Mouse (Mus musculus): Measurements from ENCODE around the gene Nipal4.
"Not testable (repeated sequence)": the region's sequence is repeated elsewhere in the genome, so short reads cannot be mapped to it uniquely, and the experiment has no call there.

The Nipal4 gene

DNA sequence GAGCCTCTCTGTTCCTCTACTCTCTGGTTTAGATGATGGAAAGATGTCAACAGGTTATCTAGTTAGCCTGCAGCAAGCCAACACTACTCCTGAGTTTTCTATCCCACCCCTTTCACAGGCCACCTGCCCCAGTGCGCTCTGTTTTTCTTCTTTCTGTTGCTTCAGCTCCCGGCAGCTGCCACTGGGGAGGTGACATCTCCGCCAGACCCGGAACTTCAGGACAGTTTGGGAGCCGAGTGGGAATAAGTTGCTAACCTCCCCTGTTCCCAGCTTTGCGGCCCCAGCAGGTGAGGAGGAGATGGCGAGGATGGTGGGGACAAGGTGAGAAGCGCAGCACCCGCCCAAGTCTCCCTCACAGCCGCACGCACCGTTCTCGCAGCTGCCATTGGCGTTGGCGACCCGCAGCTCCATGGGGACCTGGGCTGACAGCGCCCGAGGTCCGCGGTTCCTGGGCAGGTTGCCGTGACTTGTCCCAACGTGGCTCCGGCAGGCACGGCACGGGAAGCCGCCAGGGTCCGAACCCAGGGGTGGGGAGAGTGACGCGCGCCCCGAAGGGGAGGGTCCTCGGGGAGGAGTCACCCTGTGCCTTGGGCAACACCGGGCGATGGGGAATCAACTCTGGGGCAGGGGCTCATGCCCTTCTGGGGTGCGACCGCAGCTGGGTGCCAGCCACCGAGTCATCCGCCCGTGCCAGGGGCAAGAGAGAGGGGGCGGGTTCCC is at the start of gene Nipal4:
Gene Nipal4, minus strand, starts transcription at position 643 of the 720 bp plus-strand sequence.
- peak; percentile 25 for DNase-seq (ENCODE audit: low spot score)

DNA sequence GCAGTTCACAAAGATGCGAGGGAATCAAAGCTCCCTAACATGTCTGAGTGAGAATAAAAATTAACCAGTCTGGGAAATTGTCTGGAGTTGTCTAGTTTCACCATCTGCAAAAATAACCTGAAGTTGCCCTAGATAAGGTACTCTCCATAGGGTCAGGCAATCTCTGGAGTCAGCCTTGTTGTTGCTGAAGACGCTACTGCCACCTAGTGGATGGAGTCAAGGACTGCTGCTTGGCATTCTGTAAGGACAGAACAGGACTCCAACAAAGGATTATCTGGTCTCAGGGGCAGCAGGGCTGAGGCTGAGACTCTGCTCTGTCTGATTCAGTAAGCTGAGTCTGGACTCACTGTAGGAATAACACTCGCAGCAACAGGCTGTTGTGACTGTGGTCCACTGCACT is 49.0 kb upstream of the Nipal4 start:
- peak; percentile 35 for DNase-seq (ENCODE audit: low spot score)

DNA sequence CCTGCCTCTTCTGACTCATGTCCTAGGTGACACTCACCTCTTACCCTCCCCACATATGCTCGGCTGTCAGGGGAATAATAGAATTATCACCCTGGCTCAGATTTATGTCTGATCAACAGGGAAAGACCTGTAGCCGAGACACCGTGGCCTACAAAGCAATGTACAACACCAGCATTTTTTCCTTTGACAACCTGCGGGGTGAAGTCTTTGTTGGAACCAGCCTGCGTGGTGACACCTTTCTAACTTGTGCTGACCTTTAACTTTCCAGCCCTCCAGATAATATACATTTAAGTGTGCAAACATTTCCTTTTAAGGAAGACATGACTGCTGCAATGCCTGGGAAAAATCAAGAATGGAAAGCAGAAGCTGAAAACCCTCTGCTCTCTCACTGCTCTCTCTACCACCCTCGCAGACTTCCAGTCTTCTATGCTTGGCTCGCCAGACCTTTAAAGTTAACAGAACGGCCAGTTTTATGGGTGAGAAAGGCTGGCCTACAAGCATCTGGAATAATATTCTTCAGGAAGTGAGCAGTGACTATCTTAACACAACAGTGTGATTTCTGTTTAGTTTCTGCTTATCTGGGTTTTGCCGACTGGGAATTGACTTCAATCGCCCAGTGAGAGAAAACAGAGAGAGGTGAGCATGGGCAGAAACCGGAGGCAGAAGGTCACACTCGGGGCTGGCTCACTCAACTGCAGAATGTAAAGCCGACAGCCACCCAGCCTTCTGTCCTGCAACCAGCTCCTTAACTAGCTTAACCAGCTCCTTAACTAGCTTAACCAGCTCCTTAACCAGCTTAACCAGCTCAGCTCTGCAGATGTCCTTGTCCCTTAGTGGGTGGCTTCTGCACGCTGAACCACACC is 48.3 kb upstream of the Nipal4 start:
- DNase-seq (ENCODE audit: low spot score) = no peak

DNA sequence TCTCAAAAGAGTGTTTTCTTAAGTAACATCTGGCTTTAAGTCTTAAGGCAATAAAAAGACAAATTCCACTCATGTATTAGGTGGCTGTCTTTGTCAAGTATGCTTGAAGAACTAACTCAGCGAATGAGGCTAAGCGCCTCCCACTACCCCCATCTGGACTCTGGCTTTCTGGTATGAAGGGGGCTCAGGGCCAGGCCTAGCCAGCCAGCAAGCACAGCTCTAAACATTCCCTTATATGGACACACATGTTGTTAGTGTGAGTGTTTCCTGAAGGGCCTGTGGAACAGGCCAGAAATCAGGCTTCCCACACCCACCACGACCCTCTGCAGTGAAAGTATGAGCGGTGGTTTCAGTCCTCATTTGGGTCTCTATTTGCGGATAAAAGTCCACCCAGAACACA is 47.5 kb upstream of the Nipal4 start:
- DNase-seq (ENCODE audit: low spot score) = peak; percentile 28

DNA sequence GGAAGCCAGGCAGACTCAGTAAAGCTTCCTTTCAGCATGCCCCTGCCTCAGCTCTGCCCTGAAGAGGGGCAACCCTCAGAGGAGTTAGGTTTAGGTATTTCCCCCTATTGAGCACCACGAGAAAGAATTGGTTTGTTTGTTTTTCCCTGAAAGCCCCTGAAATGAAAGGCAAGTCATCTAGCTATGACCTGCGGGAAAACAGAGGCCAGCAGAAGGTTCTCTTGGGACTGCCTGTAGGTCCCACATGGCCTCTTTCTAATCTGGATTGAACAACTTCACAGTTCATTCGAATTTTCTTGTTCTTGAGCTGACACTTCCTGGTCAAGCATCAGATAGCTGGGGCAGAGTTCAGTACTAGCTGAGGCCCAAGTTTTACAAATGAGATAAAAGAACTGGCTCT is 45.5 kb upstream of the Nipal4 start:
- DNase-seq (ENCODE audit: low spot score) = no peak

DNA sequence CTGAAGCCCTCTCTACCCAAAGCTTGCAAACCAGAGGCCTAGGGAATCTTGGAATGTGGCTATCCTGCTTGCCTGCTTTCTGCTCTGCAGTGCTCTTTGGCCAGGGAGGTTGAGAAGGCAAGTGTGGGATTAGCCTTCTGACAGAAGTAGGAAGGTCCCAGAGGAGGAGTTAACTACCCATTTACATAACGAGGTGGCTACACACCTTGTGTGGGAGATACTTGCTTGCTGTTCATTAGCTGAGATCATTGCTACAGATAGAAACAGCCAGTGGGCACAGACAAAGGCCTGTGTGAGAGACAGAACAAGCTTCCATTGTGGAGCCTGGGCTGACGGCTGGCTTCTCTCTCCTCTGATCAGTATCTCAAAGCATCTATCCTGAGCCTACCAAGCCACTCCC is 43.6 kb upstream of the Nipal4 start:
- DNase-seq (ENCODE audit: low spot score) = no peak

DNA sequence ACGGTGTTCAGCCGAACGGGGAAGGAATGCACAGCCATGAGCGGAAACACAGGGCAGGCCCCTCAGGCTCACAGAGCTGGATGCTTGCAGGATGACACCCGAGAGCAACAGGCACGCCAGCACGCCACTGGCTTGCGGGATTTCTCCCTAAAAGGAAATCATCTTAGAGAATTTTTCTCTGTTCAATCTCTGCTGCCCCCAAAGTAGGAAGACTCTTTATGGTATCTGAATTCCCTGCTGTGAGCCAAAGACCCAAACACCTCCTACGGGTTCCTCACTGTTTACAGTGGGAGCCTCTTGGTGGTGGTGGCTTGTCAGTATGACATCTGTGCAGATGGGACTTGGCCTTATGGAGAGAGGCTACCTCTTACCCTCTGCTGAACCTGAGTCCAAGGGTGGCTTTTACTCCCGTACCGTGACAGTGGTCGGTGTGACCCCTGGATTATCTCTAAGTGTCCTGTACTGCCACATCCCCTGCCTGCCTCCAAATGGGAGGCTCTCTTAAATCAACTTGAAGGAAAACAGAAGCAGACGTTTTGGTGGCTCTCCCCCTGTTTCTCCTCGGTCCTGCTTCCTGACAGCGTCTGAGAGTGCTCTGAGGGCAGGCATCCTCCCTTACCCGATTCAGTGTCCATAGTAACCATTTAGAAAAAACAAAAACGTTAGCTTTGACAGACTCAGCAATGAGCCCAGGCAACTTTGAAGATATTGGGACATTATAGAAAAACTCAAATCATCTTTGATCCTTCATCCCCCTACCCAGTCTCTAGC is 39.5 kb upstream of the Nipal4 start:
- no peak for DNase-seq (ENCODE audit: low spot score)

DNA sequence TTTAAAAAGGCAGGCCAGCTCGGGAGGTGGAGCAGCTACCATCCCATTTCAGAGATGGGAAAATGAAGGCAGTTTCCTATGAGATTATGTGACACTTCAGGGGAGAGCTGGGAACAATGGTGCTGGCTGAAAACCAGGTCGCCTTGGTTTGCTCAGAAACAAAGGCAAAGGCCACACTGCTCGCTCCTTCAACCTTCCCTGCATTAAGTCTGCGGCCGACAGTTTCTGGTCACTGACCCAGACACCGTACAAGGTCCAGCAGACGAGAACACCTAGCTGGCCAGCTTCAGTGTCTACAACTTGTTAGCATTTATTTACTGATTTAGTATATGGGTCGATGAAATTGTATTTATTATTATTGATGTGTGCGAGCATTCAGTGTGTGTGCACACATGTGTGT is 38.5 kb upstream of the Nipal4 start:
- no peak for DNase-seq (ENCODE audit: low spot score)

DNA sequence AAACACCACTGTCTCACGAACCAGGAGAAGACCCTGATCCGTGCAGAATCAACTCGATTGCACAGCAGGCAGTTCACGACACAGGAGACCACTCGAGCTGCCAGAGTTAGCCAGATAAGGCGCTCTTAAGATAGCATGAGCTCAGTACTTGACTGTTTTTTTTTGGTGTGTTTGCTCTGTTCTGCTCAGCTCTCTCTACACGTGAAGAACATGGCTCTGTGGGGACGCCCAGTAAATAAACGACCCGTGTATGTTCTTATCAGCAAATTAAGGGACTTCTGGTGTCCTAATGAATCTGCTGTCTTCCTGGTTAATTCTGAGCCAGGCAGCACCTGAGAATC is 36.2 kb upstream of the Nipal4 start:
- DNase-seq (ENCODE audit: low spot score) = no peak

DNA sequence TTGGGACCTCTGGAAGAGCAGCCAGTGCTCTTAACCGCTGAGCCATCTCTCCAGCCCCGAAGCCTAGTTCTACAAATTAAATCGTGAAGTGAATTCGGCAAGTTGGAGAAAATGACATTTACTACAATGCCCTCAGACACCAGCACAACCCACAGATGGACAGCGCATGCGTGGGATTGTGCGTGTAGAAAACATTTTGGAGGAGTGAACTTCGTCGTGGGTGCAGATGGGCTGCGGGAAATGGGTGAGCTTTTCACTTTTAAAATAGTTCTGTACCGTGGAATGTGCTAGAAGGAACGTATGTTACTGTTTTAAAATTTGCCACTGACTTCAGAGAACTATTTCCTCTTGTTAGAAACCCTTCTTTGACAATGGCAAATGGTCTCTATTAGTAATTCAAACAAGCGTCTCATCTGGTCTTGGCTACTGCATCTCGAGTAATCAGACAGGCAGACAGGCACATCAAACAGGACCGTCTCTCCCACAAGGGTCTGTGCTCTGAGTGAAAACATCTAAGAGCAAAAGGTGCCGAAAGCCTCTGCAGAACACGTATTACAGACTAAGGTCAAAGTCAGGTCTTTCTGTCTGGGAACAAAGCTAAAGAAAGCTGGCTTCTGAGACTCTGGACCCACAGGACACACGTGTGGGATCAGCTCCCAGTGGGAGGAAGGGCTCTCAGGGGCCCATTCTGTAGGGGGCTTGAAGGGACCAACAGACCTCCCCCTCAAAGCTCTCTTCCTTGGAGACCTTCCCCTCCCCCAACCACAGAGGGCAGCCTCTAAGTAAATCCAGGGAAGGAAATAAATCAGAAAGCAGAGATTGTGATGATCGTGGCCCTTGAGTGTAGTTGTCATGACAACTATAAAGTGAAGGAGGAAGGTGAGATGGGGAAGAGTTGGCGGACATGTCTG is 35.6 kb upstream of the Nipal4 start:
- DNase-seq (ENCODE audit: low spot score) = no peak

DNA sequence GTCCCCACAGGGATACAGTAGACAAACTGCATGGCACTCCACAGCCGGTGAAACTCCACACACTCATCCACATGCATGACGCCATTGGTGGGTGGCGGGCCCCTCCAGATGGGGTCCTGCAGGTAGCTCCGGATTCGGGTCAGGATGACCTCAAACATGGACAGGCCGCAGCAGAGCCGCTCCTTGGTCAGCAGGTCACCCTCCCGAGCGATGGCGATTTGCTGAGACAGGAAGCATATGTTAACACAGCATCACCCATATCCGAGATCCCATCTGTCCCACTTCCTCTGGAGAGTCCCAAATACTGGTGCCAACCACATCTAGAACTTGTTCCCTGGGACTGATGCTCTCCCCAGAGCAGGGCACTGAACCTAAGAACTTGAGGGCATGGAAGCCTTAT is 34.4 kb upstream of the Nipal4 start:
- no peak for DNase-seq (ENCODE audit: low spot score)

DNA sequence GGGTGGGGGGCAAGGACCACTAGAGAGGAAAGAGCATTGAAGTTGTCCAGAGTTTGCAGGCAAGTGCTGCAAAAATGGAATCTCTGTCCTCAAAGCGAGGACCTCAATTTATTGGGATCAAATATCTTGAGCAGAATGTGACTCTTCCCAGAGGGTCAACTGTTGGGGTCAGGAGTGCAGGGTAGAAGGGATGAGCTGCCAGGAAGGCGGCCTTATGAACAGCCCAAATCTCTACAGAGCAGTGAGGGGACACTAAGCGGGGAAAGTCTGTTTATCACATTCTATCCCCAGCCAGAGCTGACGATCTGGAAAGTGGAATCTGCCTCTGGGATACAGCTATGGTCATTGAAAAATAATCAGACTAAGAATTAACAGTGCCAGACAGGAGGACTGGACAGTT is 27.9 kb upstream of the Nipal4 start:
- DNase-seq (ENCODE audit: low spot score) = no peak

DNA sequence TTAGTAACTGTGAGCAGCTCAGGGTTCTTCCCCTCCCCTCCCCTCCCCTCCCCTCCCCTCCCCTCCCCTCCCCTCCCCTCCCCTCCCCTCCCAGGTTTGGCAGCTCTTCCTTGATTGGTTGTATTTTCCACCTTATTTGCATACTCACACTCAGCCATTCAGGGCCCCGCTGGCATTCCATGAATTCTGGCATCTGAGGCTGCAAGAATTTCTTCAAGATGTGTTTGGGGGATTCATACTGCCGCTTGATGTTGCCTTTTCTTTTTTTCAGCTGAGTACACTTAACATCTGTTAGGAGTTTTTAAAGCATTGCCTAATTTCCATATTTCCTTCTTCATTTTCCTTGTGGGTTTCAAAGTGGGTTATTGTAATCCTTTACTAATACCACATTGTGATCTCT is 22.0 kb upstream of the Nipal4 start:
- DNase-seq (ENCODE audit: low spot score) = no peak

DNA sequence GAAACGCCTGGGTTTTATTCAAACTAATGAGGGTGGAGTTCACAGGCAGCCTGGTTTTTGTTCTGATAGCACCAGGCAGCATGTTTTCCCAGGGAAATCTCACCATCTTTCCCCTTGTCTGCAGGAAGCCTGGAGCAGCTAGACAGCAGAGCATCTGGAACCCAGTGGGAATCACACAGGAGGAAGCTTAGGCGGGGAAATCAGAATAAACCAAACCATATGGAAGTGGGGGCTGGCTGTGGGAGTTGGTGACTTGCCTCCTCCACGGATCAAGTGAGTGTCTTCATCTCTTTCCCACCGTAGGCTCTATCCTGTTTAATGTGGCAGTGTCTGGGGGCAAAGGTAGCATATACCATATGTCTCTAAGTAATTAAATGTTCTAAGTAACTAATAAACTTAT is 19.2 kb upstream of the Nipal4 start:
- no peak for DNase-seq (ENCODE audit: low spot score)

DNA sequence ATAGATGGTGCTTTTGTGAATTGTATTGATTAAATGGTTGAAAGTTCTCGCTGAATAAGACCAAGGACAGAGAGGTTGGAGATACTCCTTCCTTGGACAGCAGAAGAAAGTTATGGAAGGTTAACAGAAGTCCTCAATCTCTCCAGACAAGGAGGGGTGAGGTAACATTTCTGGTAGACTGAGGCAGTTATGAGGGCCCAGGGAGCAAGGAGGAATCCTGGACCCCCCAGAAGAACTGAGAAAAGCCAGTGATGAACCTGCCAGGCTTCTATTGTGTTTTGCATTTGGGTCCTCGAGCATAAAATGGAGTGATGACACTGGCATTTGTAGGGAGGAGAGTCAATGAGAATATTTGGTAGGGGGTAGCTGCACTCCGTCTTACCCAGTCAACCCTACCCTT is 18.6 kb upstream of the Nipal4 start:
- no peak for DNase-seq (ENCODE audit: low spot score)

DNA sequence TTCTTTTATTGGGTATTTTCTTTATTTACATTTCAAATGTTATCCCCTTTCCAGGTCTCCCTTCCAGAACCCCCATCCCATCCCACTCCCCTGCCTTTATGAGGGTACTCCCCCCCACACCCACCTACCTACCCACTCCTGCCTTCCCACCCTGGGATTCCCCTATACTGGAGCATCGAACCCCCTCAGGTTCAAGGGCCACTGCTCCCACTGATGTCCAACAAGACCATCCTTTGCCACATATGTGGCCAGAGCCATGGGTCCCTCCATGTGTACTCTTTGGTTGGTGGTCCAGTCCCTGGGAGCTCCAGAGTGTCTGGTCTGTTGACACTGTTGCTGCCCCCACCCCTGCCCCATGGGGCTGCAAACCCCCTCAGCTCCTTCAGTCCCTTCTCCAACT is 15.7 kb upstream of the Nipal4 start:
- not testable (repeated sequence) for DNase-seq (ENCODE audit: low spot score)

DNA sequence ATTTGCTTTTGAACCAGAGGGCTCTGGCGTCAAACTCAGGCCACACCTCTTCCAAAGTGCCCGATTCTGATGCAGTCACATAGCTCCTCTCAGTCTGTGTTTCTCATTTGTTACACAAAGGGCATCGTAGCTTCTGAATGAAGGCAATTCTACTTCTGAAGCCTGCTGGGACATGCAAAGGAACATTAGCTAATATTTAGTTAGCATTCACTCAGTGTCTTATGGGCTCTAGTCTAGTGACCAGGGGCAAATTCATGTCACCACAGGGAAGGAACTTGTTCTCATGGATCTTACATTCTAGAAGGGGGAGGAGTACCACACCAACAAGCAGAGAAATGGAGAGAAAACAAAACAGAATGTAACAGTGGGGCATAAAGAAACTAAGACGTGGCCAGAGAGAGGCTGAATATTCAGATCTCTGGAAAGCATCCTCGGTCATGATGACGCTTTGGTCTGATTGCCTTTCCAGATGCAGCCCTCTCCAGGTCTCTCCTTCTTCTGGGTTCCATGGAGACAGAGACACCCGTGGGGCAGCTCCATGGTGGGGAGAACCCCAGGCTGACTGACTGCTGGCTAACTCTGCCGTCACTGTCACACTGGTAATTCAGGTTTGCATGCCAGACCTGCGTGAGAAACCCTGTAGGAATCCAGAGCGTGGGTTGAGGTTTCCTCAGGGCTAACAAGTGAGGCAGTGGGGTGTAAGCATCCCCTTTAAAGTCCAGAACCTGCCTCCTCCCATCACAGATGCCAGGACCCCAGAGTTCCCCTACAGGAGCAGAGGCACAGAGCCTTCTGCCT is 11.1 kb upstream of the Nipal4 start:
- DNase-seq (ENCODE audit: low spot score) = no peak

DNA sequence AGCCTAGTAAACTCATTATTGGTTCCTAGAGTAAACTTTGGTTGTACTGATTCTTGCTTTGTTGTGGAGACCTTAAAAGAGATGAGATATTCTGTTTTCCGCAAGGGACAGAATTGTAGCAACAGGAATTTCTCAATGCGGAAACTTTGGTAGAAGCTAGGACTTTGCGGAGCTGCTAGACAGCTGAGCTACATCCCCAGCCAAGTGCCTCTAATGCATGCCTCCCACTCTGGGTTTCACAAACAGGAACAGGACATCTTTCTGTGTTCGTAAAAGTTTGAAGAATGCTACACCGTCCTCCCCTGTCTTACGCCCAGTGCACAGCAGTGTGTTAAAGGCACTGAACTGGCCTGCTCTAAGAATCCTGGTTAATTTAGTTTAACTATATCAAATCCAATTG is 9.8 kb upstream of the Nipal4 start:
- no peak for DNase-seq (ENCODE audit: low spot score)

DNA sequence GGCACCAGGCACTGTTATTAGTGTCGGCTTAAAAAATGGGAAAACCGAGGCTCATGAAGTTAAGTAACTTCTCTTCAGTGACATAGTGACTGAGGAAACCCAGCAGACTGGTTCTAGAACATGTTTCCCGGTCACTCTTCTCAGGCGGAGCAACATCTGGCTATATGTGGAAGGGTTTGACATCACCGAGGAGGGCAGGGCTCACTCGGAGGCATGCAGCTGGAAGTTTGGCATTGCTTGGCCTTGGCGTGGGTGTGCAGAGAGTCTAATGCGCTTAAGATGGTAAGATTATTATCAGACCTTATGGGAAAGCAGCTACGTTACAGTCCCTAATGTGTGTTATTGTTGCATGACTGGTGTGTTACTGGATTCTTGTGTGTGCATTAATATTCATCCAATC is 5.8 kb upstream of the Nipal4 start:
- no peak for DNase-seq (ENCODE audit: low spot score)

DNA sequence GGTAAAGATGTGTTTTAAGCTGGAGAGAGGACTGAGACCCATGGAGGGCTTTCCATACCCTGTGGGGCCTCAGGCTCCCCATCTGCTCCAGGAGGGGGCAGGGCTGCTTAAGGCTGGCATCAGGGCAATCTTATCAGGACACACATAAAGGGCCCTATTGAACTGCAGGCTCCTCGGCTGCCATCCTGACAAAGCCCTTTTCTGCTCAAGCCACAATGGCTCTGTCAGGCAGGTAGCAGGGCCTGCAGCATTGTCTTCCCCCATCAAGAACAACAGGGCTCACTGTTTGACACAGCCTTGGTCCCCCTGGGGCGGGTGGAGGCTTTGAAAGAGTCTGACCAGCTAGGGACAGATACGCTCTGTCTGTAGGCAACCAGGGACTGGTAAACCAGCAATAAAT is 3.6 kb upstream of the Nipal4 start:
- DNase-seq (ENCODE audit: low spot score) = no peak

DNA sequence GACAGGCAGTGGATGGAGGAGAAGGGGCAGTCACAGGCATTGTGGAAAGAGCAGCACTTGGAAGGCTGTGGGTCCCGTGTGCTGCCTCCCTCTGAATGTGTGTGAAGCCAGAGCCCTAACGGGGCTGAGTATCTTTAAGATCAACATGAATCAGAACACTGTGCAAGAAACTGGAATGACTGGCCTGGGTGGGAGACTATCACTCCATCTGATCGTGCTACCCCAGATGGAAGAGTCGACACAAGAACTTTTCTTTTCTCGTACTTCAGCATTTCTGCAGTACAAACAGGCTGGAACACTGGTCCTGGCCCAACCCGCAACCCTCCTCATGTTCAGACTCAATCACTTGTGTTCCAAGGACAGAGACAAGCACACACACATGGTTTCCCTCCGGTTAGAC is 2.2 kb upstream of the Nipal4 start:
- no peak for DNase-seq (ENCODE audit: low spot score)
